Mouse (Mus musculus) spleen, adult 2 months (tissue): ENCODE results near the gene Unk.
"Not testable (repeated sequence)": the region's sequence is repeated elsewhere in the genome, so short reads cannot be mapped to it uniquely, and the experiment has no call there.

Source experiments
- CTCF ChIP-seq: fragments of 200-500 bp; IDR thresholded peaks from 2 replicates; pipeline ENCODE4 v1.5.1; 2011; ENCODE audit warnings: mild to moderate bottlenecking, inconsistent platforms; ENCODE audit not compliant: insufficient read depth, insufficient read length, insufficient replicate concordance; ENCODE audit errors: extremely low read depth
- POLR2A ChIP-seq: fragments of 200-500 bp; IDR thresholded peaks from 2 replicates; pipeline ENCODE4 v1.6.1; 2011; ENCODE audit warnings: low read depth, low read length, inconsistent platforms

- TF ChIP-seq CTCF, POLR2A: not testable (repeated sequence)
Measured at GRCm38 (mm10) chr11:116092959-116093358, 62.8 kb downstream of the Unk start.
